Mouse (Mus musculus): ENCODE measurements at regions not wholly inside any gene's neighbourhood (a gene's known extent, or its start where the extent isn't known, plus 50 kb on each side); places are given as distances from the start of the nearest gene placed in this dataset.

- Histone ChIP-seq H3K4me1 (no peaks in the 10 kb centered on the region), H3K4me3 (no peak overlapping the region), H3K36me3 (no peaks in the 10 kb centered on the region), H3K27ac (replicated peaks) (no peak overlapping the region), H3K27me3 (ENCODE audit: low read depth, poor library complexity, severe bottlenecking) (no peaks in the 10 kb centered on the region), H3K9me3 (replicated peaks) (no peaks in the 10 kb centered on the region)
- no peak for DNase-seq (ENCODE audit: low spot score)
- WGBS, result 91% methylated on average over 8 of the region's 8 CpGs
These were observed 233.5 kb downstream of the Foxo1 start for GRCm38 (mm10) chr3:52501614-52502013.

GRCm38 (mm10) chr3:52500026-52500425, 231.9 kb downstream of the Foxo1 start:
- DNase-seq (ENCODE audit: low spot score), result no peak
- Histone ChIP-seq H3K36me3 (no peaks in the 10 kb centered on the region), H3K27me3 (ENCODE audit: low read depth, poor library complexity, severe bottlenecking) (no peaks in the 10 kb centered on the region), H3K27ac (replicated peaks) (no peak overlapping the region), H3K4me1 (no peaks in the 10 kb centered on the region), H3K9me3 (replicated peaks) (no peaks in the 10 kb centered on the region), H3K4me3 (no peak overlapping the region)
- 86% methylated on average over 6 of the region's 6 CpGs for WGBS

- H3K4me3 ChIP-seq, result no peak overlapping the region
These were observed 231.4 kb downstream of the Foxo1 start for GRCm38 (mm10) chr3:52499581-52499980.

GRCm38 (mm10) chr3:52498506-52499228, 230.5 kb downstream of the Foxo1 start:
- DNase-seq (ENCODE audit: low spot score), result no peak
- H3K4me1 ChIP-seq, result no peaks in the 10 kb centered on the region
- H3K27ac ChIP-seq (replicated peaks), result no peak overlapping the region
- 93% methylated on average over 15 of the region's 15 CpGs for WGBS
- no peak overlapping the region for H3K4me3 ChIP-seq
- H3K9me3 ChIP-seq (replicated peaks), result no peaks in the 10 kb centered on the region
- no peaks in the 10 kb centered on the region for H3K27me3 ChIP-seq (ENCODE audit: low read depth, poor library complexity, severe bottlenecking)
- H3K36me3 ChIP-seq, result no peaks in the 10 kb centered on the region

More at GRCm38 (mm10) chr3:52499581-52499980, 231.4 kb downstream of the Foxo1 start:
- Histone ChIP-seq H3K9me3 (replicated peaks) (no peaks in the 10 kb centered on the region), H3K27ac (replicated peaks) (no peak overlapping the region), H3K27me3 (ENCODE audit: low read depth, poor library complexity, severe bottlenecking) (no peaks in the 10 kb centered on the region), H3K36me3 (no peaks in the 10 kb centered on the region), H3K4me1 (no peaks in the 10 kb centered on the region)
- no peak for DNase-seq (ENCODE audit: low spot score)
- WGBS, result 94% methylated on average over 1 of the region's 1 CpGs

- no peak for DNase-seq (ENCODE audit: low spot score)
These were observed 228.8 kb downstream of the Foxo1 start for GRCm38 (mm10) chr3:52496965-52497364.

GRCm38 (mm10) chr3:52495401-52495800, 227.3 kb downstream of the Foxo1 start:
- no peaks in the 10 kb centered on the region for H3K4me1 ChIP-seq
- H3K36me3 ChIP-seq, result no peaks in the 10 kb centered on the region
- no peak overlapping the region for H3K4me3 ChIP-seq
- DNase-seq (ENCODE audit: low spot score), result no peak
- H3K27ac ChIP-seq (replicated peaks), result no peak overlapping the region
- H3K27me3 ChIP-seq (ENCODE audit: low read depth, poor library complexity, severe bottlenecking), result no peaks in the 10 kb centered on the region
- H3K9me3 ChIP-seq (replicated peaks), result no peaks in the 10 kb centered on the region

More at GRCm38 (mm10) chr3:52496965-52497364, 228.8 kb downstream of the Foxo1 start:
- no peaks in the 10 kb centered on the region for H3K27me3 ChIP-seq (ENCODE audit: low read depth, poor library complexity, severe bottlenecking)
- WGBS, result 85% methylated on average over 4 of the region's 4 CpGs
- H3K9me3 ChIP-seq (replicated peaks), result no peaks in the 10 kb centered on the region
- no peak overlapping the region for H3K27ac ChIP-seq (replicated peaks)
- H3K4me1 ChIP-seq, result no peaks in the 10 kb centered on the region
- H3K4me3 ChIP-seq, result no peak overlapping the region
- H3K36me3 ChIP-seq, result no peaks in the 10 kb centered on the region

- WGBS, result 86% methylated on average over 2 of the region's 2 CpGs
- DNase-seq (ENCODE audit: low spot score), result no peak
- no peak overlapping the region for H3K4me3 ChIP-seq
- H3K27me3 ChIP-seq (ENCODE audit: low read depth, poor library complexity, severe bottlenecking), result no peaks in the 10 kb centered on the region
- no peaks in the 10 kb centered on the region for H3K9me3 ChIP-seq (replicated peaks)
- H3K36me3 ChIP-seq, result no peaks in the 10 kb centered on the region
- H3K4me1 ChIP-seq, result no peaks in the 10 kb centered on the region
- no peak overlapping the region for H3K27ac ChIP-seq (replicated peaks)
These were observed 226.8 kb downstream of the Foxo1 start for GRCm38 (mm10) chr3:52494924-52495323.

GRCm38 (mm10) chr3:52479186-52479585, 211.1 kb downstream of the Foxo1 start:
- Histone ChIP-seq H3K4me3 (no peak overlapping the region), H3K36me3 (no peaks in the 10 kb centered on the region), H3K9me3 (replicated peaks) (no peaks in the 10 kb centered on the region), H3K4me1 (no peaks in the 10 kb centered on the region), H3K27ac (replicated peaks) (no peak overlapping the region), H3K27me3 (ENCODE audit: low read depth, poor library complexity, severe bottlenecking) (no peaks in the 10 kb centered on the region)
- WGBS, result 89% methylated on average over 5 of the region's 5 CpGs
- no peak for DNase-seq (ENCODE audit: low spot score)

GRCm38 (mm10) chr3:52469900-52470299, 201.8 kb downstream of the Foxo1 start:
- Histone ChIP-seq H3K4me3 (no peak overlapping the region), H3K4me1 (no peaks in the 10 kb centered on the region), H3K27me3 (ENCODE audit: low read depth, poor library complexity, severe bottlenecking) (no peaks in the 10 kb centered on the region), H3K27ac (replicated peaks) (no peak overlapping the region), H3K36me3 (no peaks in the 10 kb centered on the region), H3K9me3 (replicated peaks) (peaks cover 12% of the 10 kb centered on the region)
- DNase-seq (ENCODE audit: low spot score), result no peak
- 87% methylated on average over 4 of the region's 4 CpGs for WGBS

GRCm38 (mm10) chr3:52469397-52469796, 201.3 kb downstream of the Foxo1 start:
- H3K27me3 ChIP-seq (ENCODE audit: low read depth, poor library complexity, severe bottlenecking), result no peaks in the 10 kb centered on the region
- no peaks in the 10 kb centered on the region for H3K4me1 ChIP-seq
- DNase-seq (ENCODE audit: low spot score), result no peak
- H3K9me3 ChIP-seq (replicated peaks), result peaks cover 12% of the 10 kb centered on the region
- WGBS, result 92% methylated on average over 5 of the region's 5 CpGs
- H3K4me3 ChIP-seq, result no peak overlapping the region
- no peaks in the 10 kb centered on the region for H3K36me3 ChIP-seq
- H3K27ac ChIP-seq (replicated peaks), result no peak overlapping the region

- no peak overlapping the region for H3K27ac ChIP-seq (replicated peaks)
- peaks cover 12% of the 10 kb centered on the region for H3K9me3 ChIP-seq (replicated peaks)
- no peak for DNase-seq (ENCODE audit: low spot score)
- no peaks in the 10 kb centered on the region for H3K4me1 ChIP-seq
- 92% methylated on average over 8 of the region's 8 CpGs for WGBS
- H3K36me3 ChIP-seq, result no peaks in the 10 kb centered on the region
- no peak overlapping the region for H3K4me3 ChIP-seq
- H3K27me3 ChIP-seq (ENCODE audit: low read depth, poor library complexity, severe bottlenecking), result no peaks in the 10 kb centered on the region
These were observed 200.2 kb downstream of the Foxo1 start for GRCm38 (mm10) chr3:52468326-52468725.

- Histone ChIP-seq H3K4me3 (no peak overlapping the region), H3K4me1 (no peaks in the 10 kb centered on the region), H3K27ac (replicated peaks) (no peak overlapping the region), H3K9me3 (replicated peaks) (peaks cover 12% of the 10 kb centered on the region), H3K36me3 (no peaks in the 10 kb centered on the region), H3K27me3 (ENCODE audit: low read depth, poor library complexity, severe bottlenecking) (no peaks in the 10 kb centered on the region)
- WGBS, result 85% methylated on average over 3 of the region's 3 CpGs
- no peak for DNase-seq (ENCODE audit: low spot score)
These were observed 199.7 kb downstream of the Foxo1 start for GRCm38 (mm10) chr3:52467876-52468275.

GRCm38 (mm10) chr3:52466984-52467565, 198.9 kb downstream of the Foxo1 start:
- Histone ChIP-seq H3K36me3 (no peaks in the 10 kb centered on the region), H3K4me3 (no peak overlapping the region), H3K4me1 (no peaks in the 10 kb centered on the region), H3K9me3 (replicated peaks) (peaks cover 12% of the 10 kb centered on the region), H3K27me3 (ENCODE audit: low read depth, poor library complexity, severe bottlenecking) (no peaks in the 10 kb centered on the region), H3K27ac (replicated peaks) (no peak overlapping the region)
- no peak for DNase-seq (ENCODE audit: low spot score)
- 91% methylated on average over 11 of the region's 11 CpGs for WGBS

All from midbrain, embryonic 10.5 days (tissue).